Mouse (Mus musculus) forebrain, embryonic 12.5 days (tissue): ENCODE results near the gene Tpx2. TPM values are rescaled to one million over a fixed set of nuclear protein-coding genes. Genes with fewer than 3 reads are reported as not detected.

Experiments used
- ATAC-seq: fragments of 200-750 bp; cut with Nextera tagmentation; 2 replicates; pipeline ENCODE4 v1.8.0; 2017; ENCODE audit warnings: moderate TSS enrichment; ENCODE audit not compliant: low FRiP score
- H3K27ac ChIP-seq: fragments of 300-500 bp; sonication (generic); 2 replicates; pipeline ENCODE4 v1.5.1; 2016; ENCODE audit warnings: mild to moderate bottlenecking
- H3K27me3 ChIP-seq: fragments of 300-500 bp; sonication (generic); 2 replicates; pipeline ENCODE4 v1.6.1; 2016; ENCODE audit warnings: mild to moderate bottlenecking
- H3K36me3 ChIP-seq: fragments of 300-500 bp; sonication (generic); replicated peaks from 2 replicates; pipeline ENCODE4 v1.6.1; 2016; ENCODE audit warnings: mild to moderate bottlenecking
- H3K4me1 ChIP-seq: fragments of 300-500 bp; sonication (generic); 2 replicates; pipeline ENCODE4 v1.6.1; 2016
- H3K4me2 ChIP-seq: fragments of 300-500 bp; sonication (generic); 2 replicates; pipeline ENCODE4 v1.6.1; 2016; ENCODE audit warnings: mild to moderate bottlenecking, moderate library complexity
- H3K4me3 ChIP-seq: fragments of 300-500 bp; sonication (generic); replicated peaks from 2 replicates; pipeline ENCODE4 v1.5.1; 2016; ENCODE audit warnings: mild to moderate bottlenecking
- H3K9ac ChIP-seq: fragments of 300-500 bp; sonication (generic); 2 replicates; pipeline ENCODE4 v1.6.1; 2016; ENCODE audit warnings: mild to moderate bottlenecking
- H3K9me3 ChIP-seq: fragments of 300-500 bp; sonication (generic); 2 replicates; pipeline ENCODE4 v1.6.1; 2016
- WGBS: fragments of 180-500 bp; shearing (Covaris S2); methylation state at CpG from one replicate; pipeline ENCODE4 v1.1.7; 2016; 5-methylcytosine and 5-hydroxymethylcytosine counted together
- polyA plus RNA-seq: library from polyadenylated mRNA; unstranded; fragments of >200 nt; fragmentation: Nextera tagmentation; extraction: Ambion mirVana; gene quantifications from 2 replicates; pipeline ENCODE4 v1.2.1, GENCODE M21; 2016

Gene Tpx2
- polyA plus RNA-seq, 1 experiment from 2014 or later = 133 TPM

DNA sequence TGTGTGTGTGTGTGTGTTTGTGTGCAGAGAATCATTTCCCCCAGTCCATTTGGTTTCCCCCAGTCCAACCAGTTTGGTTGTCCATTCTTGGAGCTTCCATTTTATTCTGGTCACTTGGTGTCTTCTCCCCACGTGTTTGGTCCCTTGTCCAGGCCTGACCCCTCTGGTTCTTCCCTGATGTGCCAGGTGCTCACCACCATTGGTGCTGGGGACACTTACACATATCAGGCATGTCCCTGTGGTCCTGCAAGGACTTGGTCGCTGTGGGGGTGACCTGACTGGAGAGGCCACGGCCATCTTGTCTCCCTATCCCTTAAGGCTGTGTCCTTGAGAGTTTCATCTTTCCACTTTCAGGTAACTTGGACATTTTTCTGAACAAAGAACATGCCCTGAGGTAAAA, 49.2 kb downstream of the Tpx2 start:
- peaks cover 43% of the 10 kb centered on the region for H3K36me3 ChIP-seq
- peaks cover 2% of the 10 kb centered on the region; the same call in 1 of the 2 replicates for H3K4me1 ChIP-seq
- H3K27me3 ChIP-seq = no peaks in the 10 kb centered on the region
- ATAC-seq = no peak
- 85% methylated on average over 3 of the region's 3 CpGs for WGBS
- H3K9ac ChIP-seq = no peak overlapping the region
- no peak overlapping the region for H3K27ac ChIP-seq
- no peak overlapping the region for H3K4me2 ChIP-seq
- H3K9me3 ChIP-seq = no peaks in the 10 kb centered on the region
- no peak overlapping the region for H3K4me3 ChIP-seq

- H3K36me3 ChIP-seq = peaks cover 22% of the 10 kb centered on the region
- ATAC-seq = no peak
- no peak overlapping the region for H3K9ac ChIP-seq
- H3K4me1 ChIP-seq = peaks cover 10% of the 10 kb centered on the region
- no peak overlapping the region for H3K4me3 ChIP-seq
- H3K4me2 ChIP-seq = no peak overlapping the region
- no peaks in the 10 kb centered on the region for H3K27me3 ChIP-seq
- no peaks in the 10 kb centered on the region for H3K9me3 ChIP-seq
- H3K27ac ChIP-seq = no peak overlapping the region
- 77% methylated on average over 6 of the region's 6 CpGs for WGBS
Measured at GRCm38 (mm10) chr2:152899011-152899410, 51.2 kb downstream of the Tpx2 start.

DNA sequence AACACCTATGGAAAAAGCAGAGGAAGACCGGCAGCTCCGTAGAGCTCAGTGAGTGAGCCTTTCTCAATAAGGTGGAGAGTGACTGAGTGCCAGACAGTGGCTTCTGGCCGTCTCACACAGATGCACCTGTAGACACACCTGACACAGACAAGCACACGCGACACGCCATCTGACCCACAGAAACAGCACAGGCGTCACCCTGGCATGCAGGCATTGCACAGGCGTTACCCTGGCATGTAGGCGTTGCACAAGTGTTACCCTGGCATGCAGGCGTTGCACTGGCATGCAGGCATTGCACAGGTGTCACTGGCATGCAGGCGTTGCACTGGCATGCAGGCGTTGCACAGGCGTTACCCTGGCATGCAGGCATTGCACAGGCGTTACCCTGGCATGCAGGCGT, 53.5 kb downstream of the Tpx2 start:
- Histone ChIP-seq H3K27me3 (no peaks in the 10 kb centered on the region), H3K9me3 (no peaks in the 10 kb centered on the region), H3K9ac (no peak overlapping the region), H3K4me3 (no peak overlapping the region), H3K4me1 (peaks cover 10% of the 10 kb centered on the region), H3K27ac (no peak overlapping the region), H3K4me2 (no peak overlapping the region), H3K36me3 (no peaks in the 10 kb centered on the region)
- WGBS = 94% methylated on average over 15 of the region's 15 CpGs
- no peak for ATAC-seq

GRCm38 (mm10) chr2:152902658-152903057, 54.9 kb downstream of the Tpx2 start:
- no peaks in the 10 kb centered on the region for H3K36me3 ChIP-seq
- no peaks in the 10 kb centered on the region for H3K9me3 ChIP-seq
- H3K27ac ChIP-seq = no peak overlapping the region
- no peak overlapping the region for H3K4me3 ChIP-seq
- peaks cover 15% of the 10 kb centered on the region for H3K4me1 ChIP-seq
- ATAC-seq = no peak
- H3K27me3 ChIP-seq = no peaks in the 10 kb centered on the region
- H3K4me2 ChIP-seq = no peak overlapping the region
- H3K9ac ChIP-seq = no peak overlapping the region
- WGBS = 8% methylated on average over 3 of the region's 3 CpGs

DNA sequence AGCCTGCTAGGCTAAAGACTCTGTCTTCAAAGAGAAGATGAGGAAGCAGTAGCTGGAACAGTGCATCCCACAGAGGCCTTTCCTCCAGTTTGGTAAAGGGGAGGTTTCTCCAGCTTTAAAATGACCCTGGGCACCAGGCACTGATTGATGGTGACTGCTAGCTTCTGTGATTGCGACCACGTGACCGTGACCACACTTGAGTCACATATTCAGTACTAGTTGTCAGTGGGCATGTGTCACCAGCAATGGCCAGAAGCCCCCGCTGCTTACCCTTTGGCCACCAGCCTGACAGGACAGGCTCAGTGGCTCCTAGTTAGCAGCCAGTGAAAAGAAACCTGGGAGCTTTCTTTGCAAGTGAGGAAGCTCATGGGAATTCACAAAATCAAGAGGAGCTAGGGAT, 55.8 kb downstream of the Tpx2 start:
- Histone ChIP-seq H3K4me1 (peaks cover 15% of the 10 kb centered on the region), H3K27ac (no peak overlapping the region), H3K4me3 (no peak overlapping the region), H3K4me2 (no peak overlapping the region), H3K9ac (no peak overlapping the region), H3K27me3 (no peaks in the 10 kb centered on the region), H3K36me3 (no peaks in the 10 kb centered on the region), H3K9me3 (no peaks in the 10 kb centered on the region)
- ATAC-seq = no peak
- 85% methylated on average over 4 of the region's 4 CpGs for WGBS

- Histone ChIP-seq H3K27ac (no peak overlapping the region), H3K36me3 (no peaks in the 10 kb centered on the region), H3K27me3 (no peaks in the 10 kb centered on the region), H3K4me1 (peaks cover 15% of the 10 kb centered on the region), H3K9me3 (no peaks in the 10 kb centered on the region), H3K4me3 (no peak overlapping the region), H3K9ac (no peak overlapping the region), H3K4me2 (no peak overlapping the region)
- WGBS = 84% methylated on average over 5 of the region's 5 CpGs
- no peak for ATAC-seq
Measured at GRCm38 (mm10) chr2:152904127-152904643, 56.4 kb downstream of the Tpx2 start.

GRCm38 (mm10) chr2:152905036-152905829, 57.5 kb downstream of the Tpx2 start:
- H3K9me3 ChIP-seq = no peaks in the 10 kb centered on the region
- H3K4me1 ChIP-seq = peaks cover 15% of the 10 kb centered on the region
- WGBS = 76% methylated on average over 11 of the region's 11 CpGs
- H3K27me3 ChIP-seq = peaks cover 7% of the 10 kb centered on the region
- no peak overlapping the region for H3K27ac ChIP-seq
- H3K36me3 ChIP-seq = no peaks in the 10 kb centered on the region
- H3K9ac ChIP-seq = no peak overlapping the region
- H3K4me2 ChIP-seq = no peak overlapping the region
- H3K4me3 ChIP-seq = no peak overlapping the region
- no peak for ATAC-seq

DNA sequence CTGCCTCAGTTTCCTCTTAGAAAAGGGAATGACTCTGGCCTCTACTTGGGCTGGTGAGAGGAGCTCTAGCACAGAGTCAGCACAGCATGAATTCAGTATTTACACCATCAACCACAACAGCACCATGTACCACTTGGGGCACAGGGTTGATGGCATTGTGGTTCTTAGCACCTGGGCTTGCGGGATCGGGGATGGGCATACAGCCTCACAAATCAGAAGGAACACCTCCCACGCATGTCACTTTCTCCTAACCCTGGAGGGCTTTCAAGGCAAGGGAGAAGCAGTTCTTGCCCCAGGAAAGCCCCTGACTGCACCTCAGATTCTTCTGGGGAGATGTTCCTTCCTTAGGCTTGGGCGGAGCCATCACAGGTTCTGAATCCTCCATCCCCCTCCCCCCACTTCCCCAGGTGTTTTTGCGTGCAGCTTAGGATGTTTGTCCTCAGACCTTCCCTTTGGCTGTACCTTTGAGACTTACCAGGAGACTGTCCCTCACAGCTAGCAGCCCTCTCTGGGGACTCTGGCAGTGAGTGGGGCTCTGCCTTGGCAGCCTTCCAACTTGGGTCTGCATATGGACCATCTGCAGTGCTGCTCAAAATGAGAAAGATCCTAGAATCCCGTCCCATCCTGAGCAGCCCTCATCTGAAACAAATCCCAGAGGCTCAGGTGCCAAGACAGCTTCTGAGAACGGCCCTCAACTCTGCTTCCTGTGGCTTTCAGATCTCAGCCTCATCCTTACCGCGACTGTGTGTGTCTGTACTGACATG, 58.7 kb downstream of the Tpx2 start:
- Histone ChIP-seq H3K9ac (no peak overlapping the region), H3K4me2 (no peak overlapping the region), H3K9me3 (no peaks in the 10 kb centered on the region), H3K27ac (no peak overlapping the region), H3K36me3 (no peaks in the 10 kb centered on the region), H3K4me1 (peaks cover 15% of the 10 kb centered on the region), H3K27me3 (peaks cover 19% of the 10 kb centered on the region), H3K4me3 (no peak overlapping the region)
- ATAC-seq = no peak
- WGBS = 72% methylated on average over 9 of the region's 9 CpGs

GRCm38 (mm10) chr2:152907114-152907943, 59.6 kb downstream of the Tpx2 start:
- Histone ChIP-seq H3K27ac (no peak overlapping the region), H3K4me2 (no peak overlapping the region), H3K4me1 (peaks cover 10% of the 10 kb centered on the region), H3K9me3 (no peaks in the 10 kb centered on the region), H3K9ac (no peak overlapping the region), H3K4me3 (no peak overlapping the region), H3K27me3 (peaks cover 28% of the 10 kb centered on the region), H3K36me3 (no peaks in the 10 kb centered on the region)
- no peak for ATAC-seq
- 55% methylated on average over 14 of the region's 14 CpGs for WGBS

DNA sequence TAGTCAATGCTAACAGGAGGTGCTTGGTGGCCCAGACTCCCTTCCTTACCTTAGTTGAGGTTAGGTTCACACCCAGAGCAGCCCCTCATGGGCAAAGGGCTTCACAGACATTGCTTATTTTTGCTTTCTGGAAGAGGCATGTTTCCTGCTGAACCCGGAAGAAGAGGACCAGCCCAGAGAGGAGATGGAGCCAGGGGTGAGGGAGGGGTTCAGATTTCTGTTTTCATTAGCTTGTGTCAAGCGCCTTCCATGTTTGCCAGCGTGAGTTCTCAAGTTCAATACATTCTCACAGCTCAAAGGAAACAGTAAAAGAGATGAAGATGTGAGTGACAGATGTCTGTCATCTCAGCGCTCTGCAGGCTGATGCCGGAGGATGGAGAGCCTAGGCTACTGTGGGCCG, 62.1 kb downstream of the Tpx2 start:
- 85% methylated on average over 6 of the region's 6 CpGs for WGBS
- Histone ChIP-seq H3K9ac (no peak overlapping the region), H3K4me3 (no peak overlapping the region), H3K9me3 (no peaks in the 10 kb centered on the region), H3K27me3 (peaks cover 46% of the 10 kb centered on the region), H3K4me1 (peaks cover 13% of the 10 kb centered on the region), H3K36me3 (no peaks in the 10 kb centered on the region), H3K4me2 (no peak overlapping the region), H3K27ac (no peak overlapping the region)
- no peak for ATAC-seq

DNA sequence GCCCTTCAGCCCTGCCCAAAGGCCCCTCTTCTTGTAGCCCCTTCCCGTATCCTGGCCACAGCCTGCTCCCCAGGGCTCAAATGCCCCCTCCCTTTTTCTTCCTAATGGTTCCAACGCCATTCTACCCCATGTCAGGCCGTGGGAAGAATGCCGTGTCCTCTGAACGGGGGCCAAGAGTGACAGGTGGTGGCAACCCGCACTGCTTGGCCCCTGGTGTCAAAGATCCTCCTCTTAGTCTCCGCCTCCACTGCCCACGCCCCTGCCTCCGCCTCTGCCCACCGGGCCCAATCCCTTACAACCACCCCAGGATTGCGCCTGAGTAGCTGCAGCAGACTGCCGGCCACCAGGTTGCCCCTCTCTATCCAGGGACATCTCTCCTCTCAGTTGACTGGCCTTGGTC, 63.3 kb downstream of the Tpx2 start, which contains the start of gene Mylk2:
TSS of gene Mylk2 (plus strand) at position 322 of the 400 bp plus-strand sequence.
- no peak within 1 kb of the TSS for H3K4me3 ChIP-seq
- H3K9ac ChIP-seq = no peak within 1 kb of the TSS
- H3K36me3 ChIP-seq = no peaks in the 10 kb centered on the region
- H3K27ac ChIP-seq = no peak within 1 kb of the TSS
- WGBS = 25% methylated on average over 12 of the region's 12 CpGs
- H3K4me1 ChIP-seq = peaks cover 13% of the 10 kb centered on the region
- no peak within 1 kb of the TSS for H3K4me2 ChIP-seq
- peaks cover 56% of the 10 kb centered on the region for H3K27me3 ChIP-seq
- no peak for ATAC-seq
- H3K9me3 ChIP-seq = no peaks in the 10 kb centered on the region

DNA sequence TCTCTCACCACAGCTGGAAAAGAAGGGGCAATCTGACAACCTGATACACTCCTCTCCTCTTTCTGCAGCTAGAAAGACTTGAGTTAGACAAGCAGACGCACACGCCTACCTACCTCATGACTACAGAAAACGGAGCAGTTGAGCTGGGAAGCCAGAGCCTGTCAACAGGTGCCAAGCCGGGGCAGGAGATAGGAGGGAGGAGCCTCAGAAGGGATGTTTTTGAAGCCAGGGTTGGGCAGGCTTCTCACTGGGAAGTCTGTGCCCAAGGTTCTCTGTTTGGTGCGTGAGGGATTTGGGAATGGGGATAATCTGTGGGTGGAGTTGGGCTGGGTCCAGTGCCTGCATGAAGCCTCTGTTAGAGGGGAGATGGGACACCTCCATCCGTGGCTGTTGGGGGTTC, 63.7 kb downstream of the Tpx2 start:
- no peak overlapping the region for H3K27ac ChIP-seq
- no peaks in the 10 kb centered on the region for H3K9me3 ChIP-seq
- H3K36me3 ChIP-seq = no peaks in the 10 kb centered on the region
- H3K27me3 ChIP-seq = peaks cover 61% of the 10 kb centered on the region
- H3K4me2 ChIP-seq = no peak overlapping the region
- no peak for ATAC-seq
- peaks cover 13% of the 10 kb centered on the region for H3K4me1 ChIP-seq
- WGBS = 28% methylated on average over 6 of the region's 6 CpGs
- H3K9ac ChIP-seq = no peak overlapping the region
- no peak overlapping the region for H3K4me3 ChIP-seq
